Mouse (Mus musculus): ENCODE measurements around the gene Acbd4. TPM values are rescaled to one million over a fixed set of nuclear protein-coding genes. Genes with fewer than 3 reads are reported as not detected.

Acbd4 gene
- total and polyA plus RNA-seq, 3 experiments = 27.8 to 38.1 (median 27.8) TPM

DNA sequence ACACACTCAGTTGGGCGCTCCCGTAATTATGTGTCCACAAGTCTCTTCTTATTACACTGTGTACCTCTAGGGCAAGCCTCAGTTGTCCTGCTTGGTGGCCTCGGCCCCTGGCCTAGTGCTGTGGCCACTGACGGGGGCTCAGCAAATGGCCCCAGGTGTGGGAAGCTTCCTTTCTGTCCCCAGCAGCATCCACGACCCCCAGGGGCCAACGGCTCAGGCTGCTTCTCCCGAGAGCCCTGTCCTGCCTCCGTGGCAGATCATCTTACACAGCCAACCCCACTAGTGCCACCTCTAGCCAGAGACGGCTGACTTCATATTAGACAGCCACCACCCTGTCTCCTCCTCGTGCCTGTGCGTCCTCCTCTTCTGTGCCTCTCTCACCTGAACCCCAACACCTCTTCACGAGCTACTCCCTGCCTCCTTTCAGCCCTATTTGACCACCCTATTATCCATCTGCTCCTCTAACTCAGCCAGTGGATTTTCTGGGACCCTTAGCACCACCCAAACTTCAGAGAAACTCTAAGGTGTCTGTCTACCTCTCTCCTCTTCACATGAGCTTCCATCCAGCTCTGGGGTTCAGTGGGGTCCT lies 2.0 kb upstream of the Acbd4 start:
- Histone ChIP-seq H3K4me3 (no peak overlapping the region), H3K9ac (ENCODE audit: low read depth, low read length) (no peak overlapping the region), H3K36me3 (ENCODE audit: control insufficient read depth, insufficient read depth, low read length) (no peaks in the 10 kb centered on the region), H3K27me3 (ENCODE audit: control insufficient read depth, insufficient read depth, low read length) (no peaks in the 10 kb centered on the region), H3K27ac (peak overlapping the region; percentile 52), H3K4me1 (ENCODE audit: control insufficient read depth, insufficient read depth, low read length) (peaks cover 22% of the 10 kb centered on the region), H3K79me2 (replicated peaks; ENCODE audit: control insufficient read depth, insufficient read depth, low read length) (no peaks in the 10 kb centered on the region)
- intact Hi-C loops (cut with DNase I) = no loop called here
- WGBS = 66% methylated on average over 12 of the region's 12 CpGs
- no peak for TF ChIP-seq EP300 (IDR thresholded peaks at IDR 0.05; ENCODE audit: insufficient read depth, low read depth, low read length)
- peak in 1 of 2 experiments; percentile 20 for DNase-seq

DNA sequence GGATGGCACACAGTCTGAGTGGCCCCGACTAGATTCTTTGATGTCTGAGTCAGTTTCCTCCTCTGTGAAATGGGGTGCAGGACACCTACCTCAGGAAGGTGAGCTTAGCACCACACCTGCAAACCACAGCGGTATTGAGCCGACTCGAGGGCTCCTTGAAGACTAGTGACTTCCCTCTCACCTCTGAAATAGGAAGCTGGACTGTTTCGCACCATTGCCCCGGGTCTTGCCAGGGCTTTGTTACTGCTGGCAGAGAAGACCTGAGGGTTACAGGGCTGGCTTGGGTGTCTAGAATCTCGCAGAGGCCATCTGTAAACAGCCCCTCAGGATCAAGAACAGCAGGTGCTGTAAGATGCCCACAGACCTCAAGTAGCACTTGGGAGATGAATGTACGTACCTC lies 1.1 kb upstream of the Acbd4 start:
- Histone ChIP-seq H3K79me2 (replicated peaks; ENCODE audit: control insufficient read depth, insufficient read depth, low read length) (no peaks in the 10 kb centered on the region), H3K36me3 (ENCODE audit: control insufficient read depth, insufficient read depth, low read length) (no peaks in the 10 kb centered on the region), H3K4me1 (ENCODE audit: control insufficient read depth, insufficient read depth, low read length) (peaks cover 19% of the 10 kb centered on the region), H3K9ac (ENCODE audit: low read depth, low read length) (no peak overlapping the region), H3K4me3 (no peak overlapping the region), H3K27ac (no peak overlapping the region; the same call in 1 of the 2 replicates), H3K27me3 (ENCODE audit: control insufficient read depth, insufficient read depth, low read length) (no peaks in the 10 kb centered on the region)
- intact Hi-C loops (cut with DNase I) = no loop called here
- DNase-seq = peak; percentile 14 to 26
- 80% methylated on average over 8 of the region's 8 CpGs for WGBS
- TF ChIP-seq CTCF (IDR thresholded peaks at IDR 0.05) (no peak), POLR2A (IDR thresholded peaks at IDR 0.05; ENCODE audit: insufficient read depth, low read depth, low read length) (no peak), EP300 (IDR thresholded peaks at IDR 0.05; ENCODE audit: insufficient read depth, low read depth, low read length) (no peak)

DNA sequence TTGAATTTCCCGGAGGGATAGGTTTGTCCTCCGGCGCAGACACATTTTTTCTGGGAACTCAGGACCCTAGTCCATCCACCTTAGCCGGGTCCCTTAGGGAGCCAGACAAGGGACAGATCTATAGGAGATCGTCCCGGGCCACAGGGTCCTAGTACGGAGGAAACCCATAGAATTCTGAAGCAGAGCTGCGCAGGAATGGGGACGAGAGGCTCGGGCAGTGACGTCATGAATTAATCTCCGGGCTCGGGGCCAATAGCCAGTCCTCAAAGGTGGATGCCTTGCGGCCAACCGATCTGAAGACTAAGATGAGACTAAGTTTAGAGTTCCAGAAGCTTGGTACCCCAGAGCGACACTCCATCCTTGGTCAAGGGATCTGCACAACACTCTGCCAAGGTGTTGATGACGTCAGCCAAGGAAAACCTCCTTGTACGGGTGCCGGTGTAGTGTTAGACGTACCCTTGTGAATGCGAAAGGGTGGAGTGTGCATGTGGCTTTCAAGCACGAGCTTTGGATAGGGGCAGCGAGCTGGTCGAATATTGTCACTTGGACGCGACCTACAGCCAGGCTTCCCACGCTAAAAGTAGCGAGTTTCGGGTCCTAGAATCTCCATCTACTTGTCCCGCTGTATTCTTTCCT lies 502 bp downstream of the Acbd4 start:
- WGBS = 1% methylated on average over 30 of the region's 30 CpGs
- H3K9ac ChIP-seq (ENCODE audit: low read depth, low read length) = peak overlapping the region; percentile 89
- H3K36me3 ChIP-seq (ENCODE audit: control insufficient read depth, insufficient read depth, low read length) = no peaks in the 10 kb centered on the region
- TF ChIP-seq CTCF (IDR thresholded peaks at IDR 0.05) (no peak), EP300 (IDR thresholded peaks at IDR 0.05; ENCODE audit: insufficient read depth, low read depth, low read length) (0 out of 2 replicates have a peak, but pooled peaks have one; percentile 51)
- no peaks in the 10 kb centered on the region for H3K79me2 ChIP-seq (replicated peaks; ENCODE audit: control insufficient read depth, insufficient read depth, low read length)
- no peaks in the 10 kb centered on the region for H3K27me3 ChIP-seq (ENCODE audit: control insufficient read depth, insufficient read depth, low read length)
- DNase-seq = peak; percentile 86 to 88
- peak overlapping the region; percentile 72 for H3K4me3 ChIP-seq
- H3K27ac ChIP-seq = peak overlapping the region; percentile 88
- peaks cover 17% of the 10 kb centered on the region for H3K4me1 ChIP-seq (ENCODE audit: control insufficient read depth, insufficient read depth, low read length)
- intact Hi-C loops (cut with DNase I) = no loop called here

DNA sequence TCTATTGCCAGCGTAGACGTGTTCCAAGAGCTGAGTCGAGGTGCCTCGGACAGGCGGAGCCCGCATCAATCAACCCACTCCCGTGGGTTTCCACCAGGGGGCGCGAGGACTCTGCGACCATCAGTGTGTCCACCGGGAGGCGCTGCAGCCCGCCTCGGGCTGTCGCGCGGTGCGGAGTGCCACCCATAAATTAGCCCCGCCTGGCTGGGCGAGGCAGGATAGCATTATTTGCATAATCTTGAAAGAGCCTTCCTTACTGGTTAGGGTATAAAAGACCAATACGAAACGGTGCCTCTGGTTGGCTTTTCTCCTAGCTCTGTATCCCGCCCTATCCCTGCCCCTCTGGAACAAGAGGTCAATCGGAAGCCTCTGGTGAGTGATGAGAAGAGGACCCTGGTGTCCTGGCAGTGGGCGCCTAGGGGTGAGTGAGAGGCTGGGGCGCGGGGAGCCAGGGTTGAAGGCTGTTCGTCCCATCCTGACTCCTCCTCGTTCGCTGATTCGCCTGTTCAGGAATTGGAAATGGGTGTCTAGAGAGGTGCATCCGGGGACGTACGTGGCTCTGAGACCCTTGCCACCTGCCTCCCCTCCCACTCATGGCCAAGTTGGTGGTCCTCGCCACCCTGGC lies 1.4 kb downstream of the Acbd4 start:
- intact Hi-C loops (cut with DNase I) = loop anchor here (1.0 kb wide), 1 partner anchor 56 kb away; no protein-coding TSS in a partner anchor
- peak overlapping the region; percentile 88 for H3K27ac ChIP-seq
- WGBS = 1% methylated on average over 35 of the region's 35 CpGs
- peaks cover 9% of the 10 kb centered on the region for H3K4me1 ChIP-seq (ENCODE audit: control insufficient read depth, insufficient read depth, low read length)
- H3K36me3 ChIP-seq (ENCODE audit: control insufficient read depth, insufficient read depth, low read length) = no peaks in the 10 kb centered on the region
- peak; percentile 97 for TF ChIP-seq EP300 (IDR thresholded peaks at IDR 0.05; ENCODE audit: insufficient read depth, low read depth, low read length)
- no peak for TF ChIP-seq CTCF (IDR thresholded peaks at IDR 0.05)
- peak; percentile 81 for TF ChIP-seq POLR2A (IDR thresholded peaks at IDR 0.05; ENCODE audit: insufficient read depth, low read depth, low read length)
- peak overlapping the region; percentile 72 for H3K4me3 ChIP-seq
- peak; percentile 98 to 100 for DNase-seq
- peak overlapping the region; percentile 70 for H3K9ac ChIP-seq (ENCODE audit: low read depth, low read length)
- H3K27me3 ChIP-seq (ENCODE audit: control insufficient read depth, insufficient read depth, low read length) = no peaks in the 10 kb centered on the region
- H3K79me2 ChIP-seq (replicated peaks; ENCODE audit: control insufficient read depth, insufficient read depth, low read length) = no peaks in the 10 kb centered on the region

DNA sequence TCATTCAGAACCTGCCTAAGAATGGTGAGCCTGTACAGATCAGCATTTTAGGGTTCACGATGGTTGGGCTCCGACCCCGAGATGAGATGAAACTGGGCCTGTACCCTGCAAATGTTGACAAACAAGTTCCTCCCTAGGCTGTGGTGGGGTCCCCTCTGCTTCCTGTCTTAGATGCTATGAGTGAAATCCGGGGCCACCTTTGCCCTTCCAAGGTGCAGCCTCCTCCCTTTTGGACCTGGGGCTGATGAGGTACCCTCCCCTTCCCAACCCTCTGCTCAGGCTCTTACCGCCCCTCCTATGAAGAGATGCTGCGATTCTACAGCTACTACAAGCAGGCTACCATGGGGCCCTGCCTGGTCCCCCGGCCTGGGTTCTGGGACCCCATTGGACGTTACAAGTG lies 2.1 kb downstream of the Acbd4 start:
- peak overlapping the region; percentile 68 for H3K4me3 ChIP-seq
- no peak for TF ChIP-seq POLR2A (IDR thresholded peaks at IDR 0.05; ENCODE audit: insufficient read depth, low read depth, low read length)
- no peak for TF ChIP-seq CTCF (IDR thresholded peaks at IDR 0.05)
- no peak for TF ChIP-seq EP300 (IDR thresholded peaks at IDR 0.05; ENCODE audit: insufficient read depth, low read depth, low read length)
- no peaks in the 10 kb centered on the region for H3K79me2 ChIP-seq (replicated peaks; ENCODE audit: control insufficient read depth, insufficient read depth, low read length)
- peaks cover 9% of the 10 kb centered on the region for H3K4me1 ChIP-seq (ENCODE audit: control insufficient read depth, insufficient read depth, low read length)
- peak in 1 of 2 experiments; percentile 31 for DNase-seq
- 69% methylated on average over 8 of the region's 8 CpGs for WGBS
- peak overlapping the region; percentile 88; the same call in 1 of the 2 replicates for H3K27ac ChIP-seq
- H3K27me3 ChIP-seq (ENCODE audit: control insufficient read depth, insufficient read depth, low read length) = no peaks in the 10 kb centered on the region
- no peaks in the 10 kb centered on the region for H3K36me3 ChIP-seq (ENCODE audit: control insufficient read depth, insufficient read depth, low read length)
- intact Hi-C loops (cut with DNase I) = loop anchor here (1.0 kb wide), 1 partner anchor 56 kb away; no protein-coding TSS in a partner anchor
- H3K9ac ChIP-seq (ENCODE audit: low read depth, low read length) = peak overlapping the region; percentile 70

DNA sequence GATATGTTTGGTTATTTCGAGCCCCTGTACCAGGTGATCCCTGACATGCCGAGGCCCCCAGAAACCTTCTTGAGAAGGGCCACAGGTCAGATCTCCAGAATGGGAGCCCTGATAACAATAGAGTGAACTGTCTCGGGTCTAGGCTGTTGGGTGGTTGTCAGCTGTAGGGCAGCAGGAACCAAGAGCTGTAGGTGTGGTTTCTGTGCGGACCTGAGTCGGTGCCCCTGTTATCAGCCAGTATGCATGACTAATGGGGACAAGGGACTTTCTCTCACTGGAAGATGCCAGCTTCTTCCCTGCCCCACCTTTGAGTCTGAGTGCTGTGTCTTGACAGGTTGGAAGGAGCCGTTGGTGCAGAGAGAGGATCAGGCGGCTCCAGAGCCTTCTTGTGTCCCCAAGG lies 3.0 kb downstream of the Acbd4 start:
- H3K9ac ChIP-seq (ENCODE audit: low read depth, low read length) = no peak overlapping the region
- no peak overlapping the region for H3K4me3 ChIP-seq
- H3K79me2 ChIP-seq (replicated peaks; ENCODE audit: control insufficient read depth, insufficient read depth, low read length) = no peaks in the 10 kb centered on the region
- TF ChIP-seq POLR2A (IDR thresholded peaks at IDR 0.05; ENCODE audit: insufficient read depth, low read depth, low read length) (no peak), EP300 (IDR thresholded peaks at IDR 0.05; ENCODE audit: insufficient read depth, low read depth, low read length) (no peak)
- intact Hi-C loops (cut with DNase I) = no loop called here
- no peaks in the 10 kb centered on the region for H3K36me3 ChIP-seq (ENCODE audit: control insufficient read depth, insufficient read depth, low read length)
- no peaks in the 10 kb centered on the region for H3K27me3 ChIP-seq (ENCODE audit: control insufficient read depth, insufficient read depth, low read length)
- DNase-seq = peak in 1 of 2 experiments; percentile 16
- H3K4me1 ChIP-seq (ENCODE audit: control insufficient read depth, insufficient read depth, low read length) = peaks cover 7% of the 10 kb centered on the region
- WGBS = 81% methylated on average over 7 of the region's 7 CpGs
- no peak overlapping the region for H3K27ac ChIP-seq
